Mouse (Mus musculus) CD4-positive, CD25-positive, alpha-beta regulatory T cell, adult 9 weeks (primary cell): ENCODE results near the gene 9030025P20Rik. TPM values are rescaled to one million over a fixed set of nuclear protein-coding genes. Genes with fewer than 3 reads are reported as not detected.

Source experiments
- polyA plus RNA-seq: library from polyadenylated mRNA; unstranded; fragments of 100-300 nt; shearing (Covaris generic); gene quantifications from one replicate; pipeline ENCODE4 v1.2.1, GENCODE M21; 2017

Gene 9030025P20Rik
- 20.1 TPM for polyA plus RNA-seq

GRCm38 (mm10) chr17:14978362-14979038, at the start of gene 9030025P20Rik, which contains the start of gene Gm3417:
Gene 9030025P20Rik (plus strand): TSS chr17:14978468.
Gene Gm3417 (minus strand): TSS chr17:14978790.

GRCm38 (mm10) chr17:14943009-14943728, 35.1 kb upstream of the 9030025P20Rik start, which contains the start of the genes Wdr27 and 1600012H06Rik:
Gene Wdr27 (minus strand): TSS chr17:14943158.
Gene 1600012H06Rik (plus strand): TSS chr17:14943184.

GRCm38 (mm10) chr17:14960951-14961556, 17.2 kb upstream of the 9030025P20Rik start, which contains the start of gene Phf10:
Gene Phf10 (minus strand): TSS chr17:14961273.

GRCm38 (mm10) chr17:15009706-15010413, 31.6 kb downstream of the 9030025P20Rik start, which contains the start of gene Gm3435:
Gene Gm3435 (plus strand): TSS chr17:15010176.

Other genes with a start within 250 kb of the 9030025P20Rik start
- 2.2 TPM for gene Wdr27, start 35.3 kb upstream of the 9030025P20Rik start, polyA plus RNA-seq
- 40.9 TPM for gene 1600012H06Rik, start 35.3 kb upstream of the 9030025P20Rik start, polyA plus RNA-seq
- 6.5 TPM for gene Phf10, start 17.2 kb upstream of the 9030025P20Rik start, polyA plus RNA-seq
- not detected for gene Gm3417, start 322 bp downstream of the 9030025P20Rik start, polyA plus RNA-seq
- gene Gm3435, start 31.7 kb downstream of the 9030025P20Rik start, polyA plus RNA-seq, result 11.0 TPM
- 170 TPM for gene Ermard, start 62.7 kb downstream of the 9030025P20Rik start, polyA plus RNA-seq
- 2.8 TPM for gene Tcte3, start 63.0 kb downstream of the 9030025P20Rik start, polyA plus RNA-seq
- gene Gm3448, start 63.1 kb downstream of the 9030025P20Rik start, polyA plus RNA-seq, result 2.0 TPM